Mouse (Mus musculus): ENCODE measurements around the gene Emx1.

- TF ChIP-seq POLR2A (IDR thresholded peaks at IDR 0.05; ENCODE audit: borderline replicate concordance, extremely low read depth, insufficient read depth, insufficient read length, poor library complexity, severe bottlenecking): no peak
- peak; percentile 29; the same call in 1 of the 2 replicates for TF ChIP-seq CTCF (IDR thresholded peaks at IDR 0.05; ENCODE audit: borderline replicate concordance, extremely low read depth, insufficient read depth, insufficient read length)
Observed at GRCm38 (mm10) chr6:85253275-85253674, 66.0 kb downstream of the Emx1 start.

All from brain, embryonic 14.5 days (tissue).